Mouse (Mus musculus): ENCODE measurements around the gene Zfp217.

GRCm38 (mm10) chr2:170176284-170176926 is 28.5 kb upstream of the Zfp217 start:
- TF ChIP-seq POLR2A (IDR thresholded peaks at IDR 0.05; ENCODE audit: control insufficient read depth, extremely low read depth, insufficient read depth, low read length, poor library complexity) (no peak), CTCF (IDR thresholded peaks at IDR 0.05; ENCODE audit: borderline replicate concordance, control insufficient read depth, extremely low read depth, insufficient read depth, low read length, poor library complexity) (no peak)
